Mouse (Mus musculus): ENCODE data around the gene Purb. TPM values are rescaled to one million over a fixed set of nuclear protein-coding genes. Genes with fewer than 3 reads are reported as not detected.
A peak's percentile ranks its signal among the peaks of the same experiment; 100 is the strongest.
"Not testable (repeated sequence)": the region's sequence is repeated elsewhere in the genome, so short reads cannot be mapped to it uniquely, and the experiment has no call there.

The Purb gene
- polyA plus RNA-seq, 1 experiment from 2014 or later, result 22.1 TPM

- 87% methylated on average over 6 of the region's 6 CpGs for WGBS
- no peak overlapping the region for H3K4me2 ChIP-seq (ENCODE audit: low read depth, low read length)
- H3K36me3 ChIP-seq (ENCODE audit: control insufficient read depth, insufficient read depth), result 0 out of 2 replicates have a peak, but pooled peaks cover 3% of the 10 kb centered on the region
- H3K27me3 ChIP-seq (ENCODE audit: control insufficient read depth, insufficient read depth, low read length), result no peaks in the 10 kb centered on the region
- H3K4me3 ChIP-seq (ENCODE audit: low read length), result no peak overlapping the region
- H3K4me1 ChIP-seq (ENCODE audit: control insufficient read depth, insufficient read depth, low read length), result no peaks in the 10 kb centered on the region
- H3K9ac ChIP-seq (ENCODE audit: low read length), result no peak overlapping the region
- ATAC-seq (replicated peaks; ENCODE audit: extremely low read depth, insufficient read depth, low FRiP score), result no peak
- H3K27ac ChIP-seq (ENCODE audit: low read length), result no peak overlapping the region
- no peaks in the 10 kb centered on the region for H3K9me3 ChIP-seq (replicated peaks; ENCODE audit: control insufficient read depth, low read length)
Measured at GRCm38 (mm10) chr11:6463159-6463837, 12.4 kb downstream of the Purb start.

GRCm38 (mm10) chr11:6456083-6456482, 19.6 kb downstream of the Purb start:
- H3K27me3 ChIP-seq (ENCODE audit: control insufficient read depth, insufficient read depth, low read length), result no peaks in the 10 kb centered on the region
- no peak overlapping the region for H3K9ac ChIP-seq (ENCODE audit: low read length)
- WGBS, result 75% methylated on average over 6 of the region's 6 CpGs
- H3K4me3 ChIP-seq (ENCODE audit: low read length), result no peak overlapping the region
- H3K27ac ChIP-seq (ENCODE audit: low read length), result no peak overlapping the region
- H3K4me1 ChIP-seq (ENCODE audit: control insufficient read depth, insufficient read depth, low read length), result no peaks in the 10 kb centered on the region
- H3K4me2 ChIP-seq (ENCODE audit: low read depth, low read length), result no peak overlapping the region
- no peaks in the 10 kb centered on the region for H3K36me3 ChIP-seq (ENCODE audit: control insufficient read depth, insufficient read depth)
- ATAC-seq (replicated peaks; ENCODE audit: extremely low read depth, insufficient read depth, low FRiP score), result no peak
- no peaks in the 10 kb centered on the region for H3K9me3 ChIP-seq (replicated peaks; ENCODE audit: control insufficient read depth, low read length)

- ATAC-seq (replicated peaks; ENCODE audit: extremely low read depth, insufficient read depth, low FRiP score), result not testable (repeated sequence)
Measured at GRCm38 (mm10) chr11:6448155-6448554, 27.6 kb downstream of the Purb start.

GRCm38 (mm10) chr11:6447493-6447892, 28.2 kb downstream of the Purb start:
- 40% methylated on average over 4 of the region's 4 CpGs for WGBS
- Histone ChIP-seq H3K9ac (ENCODE audit: low read length) (no peak overlapping the region), H3K4me3 (ENCODE audit: low read length) (no peak overlapping the region), H3K27ac (ENCODE audit: low read length) (peak overlapping the region; percentile 39; the same call in 1 of the 2 replicates), H3K27me3 (ENCODE audit: control insufficient read depth, insufficient read depth, low read length) (no peaks in the 10 kb centered on the region), H3K9me3 (replicated peaks; ENCODE audit: control insufficient read depth, low read length) (no peaks in the 10 kb centered on the region), H3K36me3 (ENCODE audit: control insufficient read depth, insufficient read depth) (no peaks in the 10 kb centered on the region), H3K4me2 (ENCODE audit: low read depth, low read length) (no peak overlapping the region; the same call in 1 of the 2 replicates), H3K4me1 (ENCODE audit: control insufficient read depth, insufficient read depth, low read length) (peaks cover 18% of the 10 kb centered on the region; the same call in 1 of the 2 replicates)
- no peak for ATAC-seq (replicated peaks; ENCODE audit: extremely low read depth, insufficient read depth, low FRiP score)

More at GRCm38 (mm10) chr11:6448155-6448554, 27.6 kb downstream of the Purb start:
- WGBS, result 89% methylated on average over 5 of the region's 5 CpGs
- not testable (repeated sequence) for H3K4me2 ChIP-seq (ENCODE audit: low read depth, low read length); H3K27ac ChIP-seq (ENCODE audit: low read length); H3K9me3 ChIP-seq (replicated peaks; ENCODE audit: control insufficient read depth, low read length); H3K36me3 ChIP-seq (ENCODE audit: control insufficient read depth, insufficient read depth); H3K4me3 ChIP-seq (ENCODE audit: low read length); H3K27me3 ChIP-seq (ENCODE audit: control insufficient read depth, insufficient read depth, low read length); H3K9ac ChIP-seq (ENCODE audit: low read length)
- H3K4me1 ChIP-seq (ENCODE audit: control insufficient read depth, insufficient read depth, low read length), result peaks cover 13% of the 10 kb centered on the region; the same call in 1 of the 2 replicates

- Histone ChIP-seq H3K9me3 (replicated peaks; ENCODE audit: control insufficient read depth, low read length) (no peaks in the 10 kb centered on the region), H3K36me3 (ENCODE audit: control insufficient read depth, insufficient read depth) (peaks cover 3% of the 10 kb centered on the region; the same call in 1 of the 2 replicates), H3K27me3 (ENCODE audit: control insufficient read depth, insufficient read depth, low read length) (no peaks in the 10 kb centered on the region), H3K4me2 (ENCODE audit: low read depth, low read length) (no peak overlapping the region), H3K4me3 (ENCODE audit: low read length) (no peak overlapping the region), H3K9ac (ENCODE audit: low read length) (no peak overlapping the region), H3K27ac (ENCODE audit: low read length) (no peak overlapping the region), H3K4me1 (ENCODE audit: control insufficient read depth, insufficient read depth, low read length) (peaks cover 19% of the 10 kb centered on the region; the same call in 1 of the 2 replicates)
- no peak for ATAC-seq (replicated peaks; ENCODE audit: extremely low read depth, insufficient read depth, low FRiP score)
- WGBS, result 79% methylated on average over 7 of the region's 7 CpGs
Measured at GRCm38 (mm10) chr11:6445951-6446350, 29.8 kb downstream of the Purb start.

GRCm38 (mm10) chr11:6445441-6445840, 30.3 kb downstream of the Purb start:
- Histone ChIP-seq H3K9ac (ENCODE audit: low read length) (no peak overlapping the region), H3K36me3 (ENCODE audit: control insufficient read depth, insufficient read depth) (peaks cover 6% of the 10 kb centered on the region; the same call in 1 of the 2 replicates), H3K4me1 (ENCODE audit: control insufficient read depth, insufficient read depth, low read length) (peaks cover 19% of the 10 kb centered on the region; the same call in 1 of the 2 replicates), H3K9me3 (replicated peaks; ENCODE audit: control insufficient read depth, low read length) (no peaks in the 10 kb centered on the region), H3K4me2 (ENCODE audit: low read depth, low read length) (no peak overlapping the region), H3K27ac (ENCODE audit: low read length) (no peak overlapping the region), H3K27me3 (ENCODE audit: control insufficient read depth, insufficient read depth, low read length) (no peaks in the 10 kb centered on the region), H3K4me3 (ENCODE audit: low read length) (no peak overlapping the region)
- ATAC-seq (replicated peaks; ENCODE audit: extremely low read depth, insufficient read depth, low FRiP score), result no peak
- 77% methylated on average over 4 of the region's 4 CpGs for WGBS

GRCm38 (mm10) chr11:6444077-6444853, 31.5 kb downstream of the Purb start, which contains the start of gene H2afv:
H2afv (minus strand) TSS chr11:6444443.
- Histone ChIP-seq H3K27ac (ENCODE audit: low read length) (peak within 1 kb of the TSS; percentile 95), H3K27me3 (ENCODE audit: control insufficient read depth, insufficient read depth, low read length) (no peaks in the 10 kb centered on the region), H3K4me2 (ENCODE audit: low read depth, low read length) (peak within 1 kb of the TSS; percentile 81), H3K4me3 (ENCODE audit: low read length) (peak within 1 kb of the TSS; percentile 80), H3K36me3 (ENCODE audit: control insufficient read depth, insufficient read depth) (peaks cover 10% of the 10 kb centered on the region; the same call in 1 of the 2 replicates), H3K4me1 (ENCODE audit: control insufficient read depth, insufficient read depth, low read length) (peaks cover 19% of the 10 kb centered on the region; the same call in 1 of the 2 replicates), H3K9me3 (replicated peaks; ENCODE audit: control insufficient read depth, low read length) (no peaks in the 10 kb centered on the region), H3K9ac (ENCODE audit: low read length) (peak within 1 kb of the TSS; percentile 91)
- under 1% methylated on average over 79 of the region's 80 CpGs for WGBS
- ATAC-seq (replicated peaks; ENCODE audit: extremely low read depth, insufficient read depth, low FRiP score), result peak; percentile 97

- Histone ChIP-seq H3K4me2 (ENCODE audit: low read depth, low read length) (peak overlapping the region; percentile 68), H3K9me3 (replicated peaks; ENCODE audit: control insufficient read depth, low read length) (no peaks in the 10 kb centered on the region), H3K4me3 (ENCODE audit: low read length) (peak overlapping the region; percentile 80), H3K9ac (ENCODE audit: low read length) (peak overlapping the region; percentile 91), H3K4me1 (ENCODE audit: control insufficient read depth, insufficient read depth, low read length) (peaks cover 19% of the 10 kb centered on the region; the same call in 1 of the 2 replicates), H3K36me3 (ENCODE audit: control insufficient read depth, insufficient read depth) (peaks cover 10% of the 10 kb centered on the region; the same call in 1 of the 2 replicates), H3K27me3 (ENCODE audit: control insufficient read depth, insufficient read depth, low read length) (no peaks in the 10 kb centered on the region), H3K27ac (ENCODE audit: low read length) (peak overlapping the region; percentile 95)
- ATAC-seq (replicated peaks; ENCODE audit: extremely low read depth, insufficient read depth, low FRiP score), result no peak
- WGBS, result 0% methylated on average over 10 of the region's 10 CpGs
Measured at GRCm38 (mm10) chr11:6443727-6444076, 32.0 kb downstream of the Purb start.

Data from heart, embryonic 16.5 days (tissue).